Mouse (Mus musculus) thymus, postnatal 25 days (tissue): ENCODE results near the gene Cbr1.
"Not testable (repeated sequence)": the region's sequence is repeated elsewhere in the genome, so short reads cannot be mapped to it uniquely, and the experiment has no call there.

Experiments used
- DNase-seq: peaks from one replicate; pipeline ENCODE4 v3.0.0; 2022

The Cbr1 gene

DNA sequence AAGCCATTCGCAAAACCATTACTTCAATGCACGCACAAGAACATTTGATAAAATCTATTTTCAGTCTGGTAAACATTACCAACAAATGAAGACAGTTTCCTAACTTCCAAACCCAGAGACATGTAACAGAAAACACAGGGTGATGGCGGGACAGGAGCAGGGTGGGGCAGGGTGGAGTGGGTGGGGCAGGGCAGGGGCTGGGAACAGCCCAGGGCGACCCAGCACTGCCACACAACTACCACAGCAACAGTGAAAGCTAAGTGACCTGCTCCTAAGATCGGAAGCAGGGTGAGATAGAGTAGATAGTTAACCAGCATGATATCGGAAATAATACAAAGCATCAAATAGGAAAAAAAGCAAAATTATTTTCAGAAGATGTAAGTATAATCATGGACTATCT lies 6.2 kb upstream of the Cbr1 start:
- no peak for DNase-seq

DNA sequence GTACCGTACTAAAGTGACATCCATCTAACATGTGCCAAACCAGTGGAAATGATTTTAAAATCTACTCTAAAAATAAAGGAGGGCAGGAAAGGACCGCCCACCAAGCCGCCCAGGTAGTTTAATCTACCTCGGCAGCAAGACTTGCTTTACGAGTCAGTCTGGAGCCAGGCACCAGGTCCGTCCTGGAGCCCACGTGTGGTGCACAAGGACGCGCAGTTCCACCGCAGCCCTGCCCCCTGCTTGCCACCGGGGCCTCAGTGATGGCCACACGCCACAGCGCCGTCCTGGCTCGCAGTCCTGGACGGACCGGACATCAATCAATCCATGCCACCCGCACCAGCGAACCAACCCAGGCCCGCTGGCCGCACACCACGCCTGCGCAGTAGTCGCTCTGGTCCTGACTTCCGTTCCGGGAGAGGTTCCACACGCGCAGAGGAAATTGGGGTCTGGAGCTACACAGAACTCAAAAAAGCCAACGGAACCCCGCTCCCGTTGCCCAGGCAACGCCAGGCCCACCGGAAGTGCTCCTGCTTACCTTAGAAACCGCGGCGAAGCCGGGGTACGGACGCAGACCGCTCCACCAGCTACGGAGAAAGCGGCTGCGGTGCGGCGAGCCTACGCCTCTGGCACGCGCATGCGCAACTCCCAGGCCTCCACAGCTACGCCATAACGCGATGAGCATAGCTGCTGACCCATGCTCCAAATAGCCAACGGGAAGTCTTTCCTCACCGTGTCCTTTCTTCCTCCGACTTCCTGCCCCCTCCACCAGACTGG lies 2.0 kb upstream of the Cbr1 start, which contains the start of gene Setd4:
Gene Setd4 (minus strand): TSS at position 625 of the 774 bp plus-strand sequence.
- peak; percentile 86 for DNase-seq

- DNase-seq, result no peak
These were observed 1.1 kb upstream of the Cbr1 start for GRCm38 (mm10) chr16:93604481-93604969.

DNA sequence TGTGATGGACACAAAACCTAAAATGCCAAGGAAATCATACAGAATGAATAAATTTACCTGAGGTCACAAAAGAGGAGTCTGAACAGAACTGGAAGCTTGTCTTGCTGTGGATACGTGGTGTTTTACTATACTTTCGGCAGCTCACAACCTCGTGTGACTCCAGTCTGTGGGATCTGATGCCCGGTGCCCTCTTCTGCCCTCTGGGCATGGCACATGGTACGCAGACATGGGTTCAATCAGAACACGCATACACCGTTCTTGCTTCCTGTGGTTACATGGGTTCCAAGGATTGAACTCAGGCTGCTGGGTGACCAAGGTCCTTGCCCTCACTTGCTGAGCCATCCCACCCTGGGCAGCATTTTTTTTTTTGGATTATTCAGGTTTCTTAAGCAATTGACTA lies 493 bp downstream of the Cbr1 start:
- DNase-seq, result no peak

DNA sequence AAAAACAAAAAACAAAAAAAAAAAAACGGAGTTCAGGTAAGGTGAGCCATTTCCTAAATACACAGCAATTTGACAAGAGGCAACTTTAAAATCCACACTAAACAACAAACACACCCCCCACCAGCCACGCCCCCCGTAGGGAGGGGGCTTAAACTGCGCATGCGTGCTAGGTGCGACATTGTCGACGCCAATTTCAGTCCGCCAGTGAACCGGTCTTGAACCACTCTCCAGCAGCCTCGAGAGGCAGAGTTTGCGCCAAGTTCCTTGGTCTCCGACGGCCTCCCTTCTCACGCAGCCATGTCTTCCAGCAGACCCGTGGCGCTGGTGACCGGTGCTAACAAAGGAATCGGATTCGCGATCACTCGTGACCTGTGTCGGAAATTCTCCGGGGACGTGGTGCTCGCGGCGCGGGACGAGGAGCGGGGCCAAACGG lies 2.0 kb downstream of the Cbr1 start:
- DNase-seq, result peak; percentile 93

DNA sequence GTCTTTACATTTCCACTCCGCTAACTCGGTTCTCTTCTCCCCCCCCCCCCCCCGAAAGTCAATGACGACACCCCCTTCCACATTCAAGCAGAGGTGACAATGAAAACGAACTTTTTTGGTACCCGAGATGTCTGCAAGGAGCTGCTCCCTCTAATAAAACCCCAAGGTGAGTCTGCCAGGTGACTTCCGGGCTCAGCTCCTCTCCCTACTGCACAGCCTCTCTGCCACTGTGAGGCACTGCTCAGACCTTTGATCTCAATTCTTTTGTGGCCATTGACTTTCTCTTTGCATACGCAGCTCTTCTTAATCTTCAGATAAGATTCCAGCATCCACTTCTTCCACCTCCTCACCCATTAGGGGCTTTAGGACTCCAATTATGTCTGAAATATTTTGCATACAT lies 3.1 kb downstream of the Cbr1 start:
- DNase-seq, result no peak

- no peak for DNase-seq
These were observed 4.1 kb downstream of the Cbr1 start for GRCm38 (mm10) chr16:93609796-93610195.

DNA sequence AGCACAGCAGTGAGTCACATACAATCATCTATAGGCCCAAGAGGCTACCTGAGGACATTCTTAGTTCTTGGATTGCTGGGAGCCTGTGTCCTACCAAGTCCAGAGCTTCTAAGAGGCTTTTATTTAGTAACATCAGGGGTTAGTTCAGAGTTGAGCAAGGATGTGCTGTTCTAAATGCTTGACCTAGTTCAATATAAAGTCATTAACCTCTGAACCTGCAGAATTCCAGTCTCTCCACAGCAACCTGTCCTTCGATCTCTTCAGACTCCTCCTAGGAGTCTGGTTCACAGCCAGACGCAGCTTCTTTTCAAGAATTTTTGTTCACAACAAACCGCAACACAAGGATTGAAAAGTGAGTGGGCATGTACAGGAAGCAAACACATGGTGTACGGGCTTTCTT lies 5.3 kb downstream of the Cbr1 start:
- DNase-seq, result no peak

DNA sequence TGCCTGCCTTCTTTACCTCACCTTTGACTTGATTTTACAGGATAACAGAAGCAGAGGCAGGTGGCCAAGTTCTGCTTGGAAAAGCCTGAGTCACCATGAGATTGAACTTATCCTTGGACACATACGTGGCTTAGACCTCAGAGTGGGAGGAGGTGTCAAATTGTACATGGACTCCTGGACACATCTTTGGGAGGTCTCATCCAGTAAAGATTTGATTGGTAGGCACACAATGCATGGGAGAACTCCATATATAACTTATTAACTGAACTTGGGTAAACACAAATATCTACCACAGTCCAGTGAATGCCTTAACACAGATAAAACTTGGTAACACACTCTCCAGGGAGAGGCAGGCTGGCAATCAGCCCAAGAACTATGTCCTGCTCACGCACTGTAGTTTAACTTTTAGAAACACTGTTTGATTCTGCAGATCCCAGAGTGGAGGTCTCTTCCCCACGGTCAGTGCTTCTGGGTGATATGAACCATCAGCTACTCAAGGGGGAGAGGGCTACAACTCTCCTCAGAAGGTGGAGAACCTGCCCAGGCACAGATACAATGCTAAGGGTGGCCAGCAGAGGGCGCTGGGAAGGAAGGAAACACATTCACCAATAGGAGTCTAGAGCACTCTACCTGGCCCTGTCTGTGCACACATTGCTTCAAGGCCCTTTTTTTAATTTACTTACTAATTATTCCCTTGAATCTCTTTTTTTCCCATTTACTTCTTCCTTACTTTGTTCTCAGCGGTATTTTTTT lies 9.6 kb downstream of the Cbr1 start:
- peak; percentile 84 for DNase-seq

DNA sequence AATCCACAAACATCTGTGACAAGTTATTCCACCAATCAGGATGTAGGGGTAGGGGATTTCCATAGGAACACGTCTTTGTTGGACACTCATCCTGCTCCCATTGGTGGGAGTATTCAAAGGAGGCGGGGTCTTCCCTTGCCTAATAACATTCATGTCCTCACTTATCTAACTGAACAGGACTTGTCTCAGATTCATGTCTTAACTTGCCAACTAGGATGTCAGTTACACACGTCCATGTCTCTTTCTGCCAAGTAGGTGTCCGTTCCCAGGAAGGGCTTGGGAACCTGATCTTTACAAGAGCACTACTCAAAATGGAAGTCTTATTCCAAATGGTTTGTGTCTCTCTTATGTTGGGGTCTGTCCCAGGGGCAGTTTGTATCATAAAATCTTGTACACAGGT lies 18.1 kb downstream of the Cbr1 start:
- not testable (repeated sequence) for DNase-seq

DNA sequence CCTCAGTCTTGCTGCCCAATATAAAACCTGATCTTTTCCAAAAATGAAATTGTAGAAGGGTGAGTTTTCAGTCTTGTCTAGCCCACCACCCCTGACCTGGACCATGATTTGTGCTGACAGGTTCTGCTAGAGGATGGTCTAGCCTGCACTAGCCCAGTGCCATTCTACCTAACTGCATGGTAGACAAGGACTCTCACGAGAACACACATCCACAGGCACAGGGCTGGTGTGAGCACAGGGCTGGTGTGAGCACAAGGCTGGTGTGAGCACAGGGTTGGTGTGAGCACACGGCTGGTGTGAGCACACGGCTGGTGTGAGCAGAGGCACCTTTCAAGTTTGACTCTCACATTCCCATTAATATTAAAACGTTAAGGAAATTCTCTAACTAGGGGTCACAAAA lies 19.0 kb downstream of the Cbr1 start:
- DNase-seq, result no peak

DNA sequence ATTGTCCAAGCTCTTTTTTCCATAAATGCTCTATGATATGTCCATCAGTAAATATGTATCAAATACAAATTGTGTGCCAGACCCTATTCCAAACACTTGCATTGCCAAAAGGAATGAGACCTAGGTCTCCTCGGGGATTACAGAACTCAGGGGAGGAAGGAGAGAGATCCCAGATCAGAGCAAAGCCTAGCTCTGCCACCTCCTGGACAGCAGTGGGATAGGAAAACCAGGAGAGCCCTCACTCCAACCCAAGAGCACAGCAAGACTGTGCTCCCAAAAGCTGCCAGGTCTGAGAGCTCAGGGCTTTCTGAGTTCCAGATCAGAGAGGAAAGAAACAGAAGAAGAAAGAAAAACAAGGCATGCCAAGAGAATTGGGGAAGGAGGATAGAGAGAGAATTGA lies 21.1 kb downstream of the Cbr1 start:
- no peak for DNase-seq

- DNase-seq, result no peak
These were observed 22.2 kb downstream of the Cbr1 start, which contains the start of gene Gm5678 for GRCm38 (mm10) chr16:93627761-93628400. TSS of gene Gm5678 (plus strand) at chr16:93628097.

- DNase-seq, result no peak
These were observed 38.4 kb downstream of the Cbr1 start for GRCm38 (mm10) chr16:93644006-93644405.

DNA sequence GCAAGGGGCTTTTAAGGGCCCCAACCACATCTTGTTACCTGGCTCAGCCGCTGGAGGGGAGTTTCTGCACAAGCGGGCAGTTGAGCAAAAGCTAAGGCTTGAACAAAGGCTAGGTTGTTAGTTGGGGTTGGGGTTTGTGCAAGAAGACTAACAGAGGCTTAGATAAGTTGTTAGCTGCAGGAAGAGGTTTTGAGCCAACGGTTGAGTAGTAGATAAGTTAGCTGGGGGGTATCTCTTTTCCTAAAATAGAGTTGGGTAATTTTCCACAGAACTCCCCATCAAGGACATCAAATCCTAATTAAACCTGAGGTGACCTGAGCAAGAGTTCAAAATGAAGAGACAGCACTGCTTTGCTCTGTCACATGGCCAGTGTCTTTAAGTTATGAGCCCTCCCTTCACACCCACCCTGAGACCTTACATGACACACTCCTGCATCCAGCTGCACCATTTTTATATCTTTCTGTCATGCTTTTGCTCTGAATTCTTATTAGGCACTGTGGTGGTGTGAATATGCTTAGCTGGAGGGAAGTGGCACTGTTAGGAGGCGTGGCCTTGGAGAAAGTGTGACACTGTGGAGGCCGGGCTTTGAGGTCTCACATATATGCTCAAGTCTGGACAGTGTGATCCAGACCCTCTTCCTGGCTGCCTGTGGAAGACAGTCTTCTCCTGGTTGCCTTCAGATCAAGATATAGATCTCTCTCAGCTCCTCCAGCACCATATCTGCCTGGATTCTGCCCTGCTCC lies 43.0 kb downstream of the Cbr1 start:
- DNase-seq, result no peak
